14 mouse cellular contexts compared by ENCODE assay signal in genomic region chr3:84169393-84170005, GRCm38 (mm10). TPM values are rescaled to one million over a fixed set of nuclear protein-coding genes. Genes with fewer than 3 reads are reported as not detected.
DNase-seq lines count a peak whose midpoint lies in the region; ATAC-seq and TF ChIP-seq lines count a peak whose summit lies in the region.
"Had no signal": no experiment of that assay in that cellular context is flagged by ENCODE, and none has a peak within 500 bp of the region (broad histone marks: within the 10 kb centered on the region; RNA-seq: fewer than 3 reads in every experiment).

No protein-coding gene starts in this region.

- TF ChIP-seq CTCF in Patski (IDR thresholded peaks at IDR 0.05), result peak; percentile 60

- H3K4me1 ChIP-seq in hindbrain, embryonic 11.5 days (replicated peaks; ENCODE audit: control insufficient read depth, insufficient read depth, low read length), result no peaks in the 10 kb centered on the region
- no peaks in the 10 kb centered on the region for H3K4me1 ChIP-seq in hindbrain, embryonic 16.5 days (ENCODE audit: control insufficient read depth, insufficient read depth, low read depth, low read length)
- H3K4me1 ChIP-seq: heart, embryonic 15.5 days; intestine, embryonic 15.5 days had no signal

- H3K9me3 ChIP-seq in hindbrain, embryonic 11.5 days (ENCODE audit: control insufficient read depth, low read length), result no peaks in the 10 kb centered on the region
- H3K9me3 ChIP-seq in hindbrain, embryonic 16.5 days (ENCODE audit: control insufficient read depth, low read length), result no peaks in the 10 kb centered on the region
- H3K9me3 ChIP-seq: heart, embryonic 15.5 days; intestine, embryonic 15.5 days; midbrain, embryonic 12.5 days had no signal

- no peak overlapping the region for H3K27ac ChIP-seq in hindbrain, embryonic 11.5 days (ENCODE audit: low read depth, low read length)
- H3K27ac ChIP-seq in hindbrain, embryonic 16.5 days (ENCODE audit: low read depth, low read length), result no peak overlapping the region
- H3K27ac ChIP-seq: heart, embryonic 15.5 days; intestine, embryonic 15.5 days; midbrain, embryonic 12.5 days had no signal

- no peak overlapping the region for H3K4me3 ChIP-seq in hindbrain, embryonic 11.5 days (ENCODE audit: low read depth, low read length)
- no peak overlapping the region for H3K4me3 ChIP-seq in hindbrain, embryonic 16.5 days (ENCODE audit: low read length)
- H3K4me3 ChIP-seq: heart, embryonic 15.5 days; intestine, embryonic 15.5 days; midbrain, embryonic 12.5 days had no signal

- H3K9ac ChIP-seq in hindbrain, embryonic 11.5 days (ENCODE audit: low read depth, low read length), result no peak overlapping the region
- H3K9ac ChIP-seq in hindbrain, embryonic 16.5 days (ENCODE audit: low read depth, low read length), result no peak overlapping the region
- H3K9ac ChIP-seq: heart, embryonic 15.5 days; intestine, embryonic 15.5 days; midbrain, embryonic 12.5 days had no signal

- in situ Hi-C loops in Patski (cut with MboI; ENCODE audit: low pct_unique_long_range_greater_than_20kb), result loop anchor here (5.0 to 25.0 kb wide), 3 partner anchors 85 to 668 kb away; no protein-coding TSS in a partner anchor

- POLR2A ChIA-PET in Patski (lab: Charles Lee), result no interaction called here

- H3K4me2 ChIP-seq in hindbrain, embryonic 11.5 days (replicated peaks; ENCODE audit: low read depth, low read length), result no peak overlapping the region
- no peak overlapping the region for H3K4me2 ChIP-seq in hindbrain, embryonic 16.5 days (ENCODE audit: low read length)
- H3K4me2 ChIP-seq: heart, embryonic 15.5 days; intestine, embryonic 15.5 days; midbrain, embryonic 12.5 days had no signal

- 0 out of 2 replicates have a peak, but pooled peaks have one; percentile 35 for ATAC-seq in hindbrain, embryonic 11.5 days (ENCODE audit: low FRiP score)
- ATAC-seq in hindbrain, embryonic 16.5 days, result no peak
- no peak for ATAC-seq in Patski
- ATAC-seq: intestine, embryonic 15.5 days had no signal

- peaks cover 10% of the 10 kb centered on the region; the same call in 1 of the 2 replicates for H3K36me3 ChIP-seq in hindbrain, embryonic 11.5 days (ENCODE audit: control insufficient read depth, insufficient read depth, low read length)
- peaks cover 45% of the 10 kb centered on the region for H3K36me3 ChIP-seq in hindbrain, embryonic 16.5 days (ENCODE audit: control insufficient read depth, insufficient read depth, low read length)
- H3K36me3 ChIP-seq in splenic B cell, adult 2 months (ENCODE audit: control insufficient read depth, insufficient read depth, low read length, poor library complexity, severe bottlenecking), result no peaks in the 10 kb centered on the region
- H3K36me3 ChIP-seq: intestine, embryonic 15.5 days had no signal

- H3K27me3 ChIP-seq in hindbrain, embryonic 11.5 days (ENCODE audit: control insufficient read depth, insufficient read depth, low read length), result no peaks in the 10 kb centered on the region
- no peaks in the 10 kb centered on the region for H3K27me3 ChIP-seq in hindbrain, embryonic 16.5 days (replicated peaks; ENCODE audit: control insufficient read depth, insufficient read depth, low read length)
- H3K27me3 ChIP-seq in Patski, result no peaks in the 10 kb centered on the region
- no peaks in the 10 kb centered on the region for H3K27me3 ChIP-seq in splenic B cell, adult 2 months (ENCODE audit: control insufficient read depth, insufficient read depth, low read length, poor library complexity, severe bottlenecking)
- H3K27me3 ChIP-seq: heart, embryonic 15.5 days; intestine, embryonic 15.5 days; midbrain, embryonic 12.5 days had no signal

- CTCF ChIA-PET in Patski (lab: Charles Lee), result interaction anchor here (0.9 to 3.4 kb wide), 8 partner anchors 7 to 254 kb away, joined by 3 to 19 read pairs (median 5); no protein-coding TSS in a partner anchor

- DNase-seq in hindbrain, embryonic 11.5 days (ENCODE audit: low spot score), result no peak
- peak; percentile 34 for DNase-seq in retina, embryonic 14.5 days (ENCODE audit: low spot score)
- DNase-seq in retina, postnatal 1 day, result no peak
- no peak for DNase-seq in Patski (ENCODE audit: low read depth, low spot score)
- peak; percentile 34 for DNase-seq in splenic B cell, adult 2 months (ENCODE audit: low read depth, low spot score)
- no peak for DNase-seq in cerebellum, adult 9-10 months
- DNase-seq in ovary, postnatal 36 days (ENCODE audit: low spot score), result no peak
- DNase-seq: adrenal gland, postnatal 10 days; cerebellum, adult 9-11 months had no signal

- WGBS in hindbrain, embryonic 11.5 days, result 76% methylated on average over 8 of the region's 8 CpGs
- 76% methylated on average over 8 of the region's 8 CpGs for WGBS in hindbrain, embryonic 16.5 days

RNA-seq across cellular contexts. Expression of gene Gm6525, which starts 4.4 kb away (rescaled TPM):
- 0.99 and 1.6 TPM in 2 replicates for polyA plus RNA-seq in hindbrain, embryonic 11.5 days (2014; fragmentation: Nextera tagmentation; extraction: Ambion mirVana)
- polyA plus RNA-seq in hindbrain, embryonic 16.5 days (2015; fragmentation: Nextera tagmentation; extraction: Ambion mirVana), result 1.6 and 1.8 TPM in 2 replicates
- 0.47 TPM for polyA plus RNA-seq in Patski (2021)
- polyA plus RNA-seq: spleen, adult 2 months had no signal

RNA-seq across cellular contexts. Expression of gene Mnd1, which starts 13.9 kb away (rescaled TPM):
- 10.4 and 10.9 TPM in 2 replicates for polyA plus RNA-seq in hindbrain, embryonic 11.5 days (2014; fragmentation: Nextera tagmentation; extraction: Ambion mirVana)
- 2.0 and 2.9 TPM in 2 replicates for polyA plus RNA-seq in hindbrain, embryonic 16.5 days (2015; fragmentation: Nextera tagmentation; extraction: Ambion mirVana)
- 20.1 TPM for polyA plus RNA-seq in Patski (2021)

Comparison
In these comparisons a context has a peak if more than half of its experiments do, and no peak if none do; other contexts are left out.
1. DNase-seq: peak in retina, embryonic 14.5 days (single experiment) and splenic B cell, adult 2 months (single experiment); none in hindbrain, embryonic 11.5 days (single experiment), retina, postnatal 1 day (single experiment), Patski (single experiment), cerebellum, adult 9-10 months (single experiment) and ovary, postnatal 36 days (single experiment).